Mouse (Mus musculus) embryonic facial prominence, embryonic 13.5 days (tissue): Measurements from ENCODE around the gene Bloc1s2. TPM values are rescaled to one million over a fixed set of nuclear protein-coding genes. Genes with fewer than 3 reads are reported as not detected.

Experiments
- ATAC-seq: fragments of 200-750 bp; cut with Nextera tagmentation; 2 replicates; pipeline ENCODE4 v1.8.0; 2017; ENCODE audit warnings: low read depth; ENCODE audit not compliant: insufficient number of reproducible peaks, insufficient read depth, low FRiP score, low TSS enrichment
- H3K27ac ChIP-seq: fragments of 300-500 bp; sonication (generic); 2 replicates; pipeline ENCODE4 v1.5.1; 2015; ENCODE audit warnings: moderate library complexity, mild to moderate bottlenecking, inconsistent platforms
- H3K27me3 ChIP-seq: fragments of 300-500 bp; sonication (generic); 2 replicates; pipeline ENCODE4 v1.6.1; 2015; ENCODE audit warnings: mild to moderate bottlenecking, inconsistent platforms
- H3K36me3 ChIP-seq: fragments of 300-500 bp; sonication (generic); 2 replicates; pipeline ENCODE4 v1.6.1; 2015; ENCODE audit warnings: mild to moderate bottlenecking, inconsistent platforms
- H3K4me1 ChIP-seq: fragments of 300-500 bp; sonication (generic); 2 replicates; pipeline ENCODE4 v1.6.1; 2015; ENCODE audit warnings: inconsistent platforms
- H3K4me2 ChIP-seq: fragments of 300-500 bp; sonication (generic); 2 replicates; pipeline ENCODE4 v1.6.1; 2015; ENCODE audit warnings: moderate library complexity, mild to moderate bottlenecking, inconsistent platforms
- H3K4me3 ChIP-seq: fragments of 300-500 bp; sonication (generic); 2 replicates; pipeline ENCODE4 v1.5.1; 2015; ENCODE audit warnings: mild to moderate bottlenecking, inconsistent platforms
- H3K9ac ChIP-seq: fragments of 300-500 bp; sonication (generic); 2 replicates; pipeline ENCODE4 v1.6.1; 2015; ENCODE audit warnings: mild to moderate bottlenecking, inconsistent platforms
- H3K9me3 ChIP-seq: fragments of 300-500 bp; sonication (generic); 2 replicates; pipeline ENCODE4 v1.6.1; 2016; ENCODE audit warnings: inconsistent platforms
- WGBS: fragments of 180-500 bp; shearing (Covaris S2); methylation state at CpG from one replicate; pipeline ENCODE4 v1.1.7; 2015; ENCODE audit warnings: mixed read lengths; 5-methylcytosine and 5-hydroxymethylcytosine counted together
- polyA plus RNA-seq: library from polyadenylated mRNA; unstranded; fragments of >200 nt; fragmentation: Nextera tagmentation; extraction: Ambion mirVana; gene quantifications from 2 replicates; pipeline ENCODE4 v1.2.1, GENCODE M21; 2015

Gene Bloc1s2
- 93.7 and 98.7 TPM in 2 replicates for polyA plus RNA-seq

GRCm38 (mm10) chr19:44145702-44146567, at the start of gene Bloc1s2:
TSS of gene Bloc1s2 (minus strand) at chr19:44146446.
- Histone ChIP-seq H3K9ac (peak within 1 kb of the TSS; percentile 83), H3K9me3 (no peaks in the 10 kb centered on the region), H3K27me3 (peaks cover 9% of the 10 kb centered on the region; the same call in 1 of the 2 replicates), H3K4me2 (peak within 1 kb of the TSS; percentile 82), H3K36me3 (peaks cover 34% of the 10 kb centered on the region), H3K27ac (peak within 1 kb of the TSS; percentile 44; the same call in 1 of the 2 replicates), H3K4me1 (peaks cover 11% of the 10 kb centered on the region), H3K4me3 (peak within 1 kb of the TSS; percentile 76)
- 2% methylated on average over 46 of the region's 46 CpGs for WGBS
- peak; percentile 74; the same call in 1 of the 2 replicates for ATAC-seq

- Histone ChIP-seq H3K27me3 (no peaks in the 10 kb centered on the region), H3K4me3 (no peak overlapping the region), H3K27ac (no peak overlapping the region), H3K36me3 (no peaks in the 10 kb centered on the region), H3K4me1 (no peaks in the 10 kb centered on the region), H3K4me2 (no peak overlapping the region), H3K9me3 (no peaks in the 10 kb centered on the region), H3K9ac (no peak overlapping the region)
- 16% methylated on average over 7 of the region's 7 CpGs for WGBS
- ATAC-seq: no peak
Measured at GRCm38 (mm10) chr19:44195138-44195537, 48.9 kb upstream of the Bloc1s2 start.

- H3K4me3 ChIP-seq: no peak overlapping the region
- ATAC-seq: no peak
- no peak overlapping the region for H3K4me2 ChIP-seq
- H3K27ac ChIP-seq: no peak overlapping the region
- no peaks in the 10 kb centered on the region for H3K9me3 ChIP-seq
- H3K36me3 ChIP-seq: no peaks in the 10 kb centered on the region
- WGBS: 76% methylated on average over 7 of the region's 7 CpGs
- H3K4me1 ChIP-seq: no peaks in the 10 kb centered on the region
- H3K9ac ChIP-seq: no peak overlapping the region
- no peaks in the 10 kb centered on the region for H3K27me3 ChIP-seq
Measured at GRCm38 (mm10) chr19:44193906-44194305, 47.7 kb upstream of the Bloc1s2 start.

GRCm38 (mm10) chr19:44192342-44192741, 46.1 kb upstream of the Bloc1s2 start, which contains the start of gene Pkd2l1:
TSS of gene Pkd2l1 (minus strand) at chr19:44192442.
- no peaks in the 10 kb centered on the region for H3K4me1 ChIP-seq
- H3K4me3 ChIP-seq: no peak within 1 kb of the TSS
- H3K9me3 ChIP-seq: no peaks in the 10 kb centered on the region
- no peak for ATAC-seq
- H3K36me3 ChIP-seq: no peaks in the 10 kb centered on the region
- no peak within 1 kb of the TSS for H3K4me2 ChIP-seq
- H3K27ac ChIP-seq: no peak within 1 kb of the TSS
- no peak within 1 kb of the TSS for H3K9ac ChIP-seq
- H3K27me3 ChIP-seq: no peaks in the 10 kb centered on the region
- 52% methylated on average over 3 of the region's 3 CpGs for WGBS

GRCm38 (mm10) chr19:44189056-44189455, 42.8 kb upstream of the Bloc1s2 start:
- H3K27ac ChIP-seq: no peak overlapping the region
- no peak overlapping the region for H3K9ac ChIP-seq
- no peaks in the 10 kb centered on the region for H3K36me3 ChIP-seq
- no peaks in the 10 kb centered on the region for H3K9me3 ChIP-seq
- H3K4me1 ChIP-seq: no peaks in the 10 kb centered on the region
- no peak overlapping the region for H3K4me2 ChIP-seq
- WGBS: 78% methylated on average over 4 of the region's 4 CpGs
- no peak for ATAC-seq
- no peaks in the 10 kb centered on the region for H3K27me3 ChIP-seq
- no peak overlapping the region for H3K4me3 ChIP-seq

GRCm38 (mm10) chr19:44183968-44184367, 37.7 kb upstream of the Bloc1s2 start:
- Histone ChIP-seq H3K27me3 (no peaks in the 10 kb centered on the region), H3K4me1 (no peaks in the 10 kb centered on the region), H3K27ac (no peak overlapping the region), H3K36me3 (no peaks in the 10 kb centered on the region), H3K4me3 (no peak overlapping the region), H3K4me2 (no peak overlapping the region), H3K9ac (no peak overlapping the region), H3K9me3 (no peaks in the 10 kb centered on the region)
- ATAC-seq: no peak
- 77% methylated on average over 3 of the region's 3 CpGs for whole genome bisulfite sequencing

GRCm38 (mm10) chr19:44180502-44180901, 34.3 kb upstream of the Bloc1s2 start:
- ATAC-seq: no peak
- WGBS: 76% methylated on average over 1 of the region's 1 CpGs
- no peak overlapping the region for H3K27ac ChIP-seq

GRCm38 (mm10) chr19:44176741-44177140, 30.5 kb upstream of the Bloc1s2 start:
- 83% methylated on average over 3 of the region's 3 CpGs for WGBS
- no peak overlapping the region for H3K9ac ChIP-seq
- no peaks in the 10 kb centered on the region for H3K9me3 ChIP-seq

More at GRCm38 (mm10) chr19:44180502-44180901, 34.3 kb upstream of the Bloc1s2 start:
- no peaks in the 10 kb centered on the region for H3K4me1 ChIP-seq
- no peak overlapping the region for H3K4me2 ChIP-seq
- no peaks in the 10 kb centered on the region for H3K27me3 ChIP-seq
- H3K9me3 ChIP-seq: no peaks in the 10 kb centered on the region
- H3K36me3 ChIP-seq: no peaks in the 10 kb centered on the region
- no peak overlapping the region for H3K4me3 ChIP-seq
- H3K9ac ChIP-seq: no peak overlapping the region

GRCm38 (mm10) chr19:44174835-44175234, 28.6 kb upstream of the Bloc1s2 start:
- Histone ChIP-seq H3K9ac (no peak overlapping the region), H3K4me2 (no peak overlapping the region), H3K4me1 (no peaks in the 10 kb centered on the region), H3K36me3 (no peaks in the 10 kb centered on the region), H3K4me3 (no peak overlapping the region), H3K27me3 (no peaks in the 10 kb centered on the region), H3K9me3 (no peaks in the 10 kb centered on the region), H3K27ac (no peak overlapping the region)
- ATAC-seq: no peak
- 67% methylated on average over 8 of the region's 8 CpGs for WGBS

More at GRCm38 (mm10) chr19:44176741-44177140, 30.5 kb upstream of the Bloc1s2 start:
- ATAC-seq: no peak
- Histone ChIP-seq H3K27me3 (no peaks in the 10 kb centered on the region), H3K4me3 (no peak overlapping the region), H3K27ac (no peak overlapping the region), H3K4me1 (no peaks in the 10 kb centered on the region), H3K36me3 (no peaks in the 10 kb centered on the region), H3K4me2 (no peak overlapping the region)

GRCm38 (mm10) chr19:44161515-44161914, 15.3 kb upstream of the Bloc1s2 start:
- no peak overlapping the region for H3K4me3 ChIP-seq
- no peak overlapping the region for H3K9ac ChIP-seq
- no peaks in the 10 kb centered on the region for H3K9me3 ChIP-seq
- H3K4me1 ChIP-seq: no peaks in the 10 kb centered on the region
- ATAC-seq: no peak
- H3K4me2 ChIP-seq: no peak overlapping the region
- no peaks in the 10 kb centered on the region for H3K36me3 ChIP-seq
- no peak overlapping the region for H3K27ac ChIP-seq
- 7% methylated on average over 3 of the region's 3 CpGs for WGBS
- peaks cover 9% of the 10 kb centered on the region; the same call in 1 of the 2 replicates for H3K27me3 ChIP-seq

GRCm38 (mm10) chr19:44159386-44159785, 13.1 kb upstream of the Bloc1s2 start:
- no peak overlapping the region for H3K27ac ChIP-seq
- ATAC-seq: no peak
- no peak overlapping the region for H3K9ac ChIP-seq
- H3K4me1 ChIP-seq: no peaks in the 10 kb centered on the region
- no peak overlapping the region for H3K4me2 ChIP-seq
- no peak overlapping the region for H3K4me3 ChIP-seq
- no peaks in the 10 kb centered on the region for H3K9me3 ChIP-seq
- peaks cover 23% of the 10 kb centered on the region; the same call in 1 of the 2 replicates for H3K27me3 ChIP-seq
- H3K36me3 ChIP-seq: no peaks in the 10 kb centered on the region
- 85% methylated on average over 3 of the region's 3 CpGs for WGBS

GRCm38 (mm10) chr19:44157005-44157404, 10.8 kb upstream of the Bloc1s2 start:
- Histone ChIP-seq H3K36me3 (no peaks in the 10 kb centered on the region), H3K4me1 (no peaks in the 10 kb centered on the region), H3K9ac (no peak overlapping the region), H3K9me3 (no peaks in the 10 kb centered on the region), H3K4me2 (no peak overlapping the region), H3K27me3 (peaks cover 42% of the 10 kb centered on the region), H3K4me3 (no peak overlapping the region), H3K27ac (no peak overlapping the region)
- ATAC-seq: no peak
- WGBS: 92% methylated on average over 10 of the region's 10 CpGs
